9 mouse cellular contexts compared by ENCODE assay signal in the genomic region with DNA sequence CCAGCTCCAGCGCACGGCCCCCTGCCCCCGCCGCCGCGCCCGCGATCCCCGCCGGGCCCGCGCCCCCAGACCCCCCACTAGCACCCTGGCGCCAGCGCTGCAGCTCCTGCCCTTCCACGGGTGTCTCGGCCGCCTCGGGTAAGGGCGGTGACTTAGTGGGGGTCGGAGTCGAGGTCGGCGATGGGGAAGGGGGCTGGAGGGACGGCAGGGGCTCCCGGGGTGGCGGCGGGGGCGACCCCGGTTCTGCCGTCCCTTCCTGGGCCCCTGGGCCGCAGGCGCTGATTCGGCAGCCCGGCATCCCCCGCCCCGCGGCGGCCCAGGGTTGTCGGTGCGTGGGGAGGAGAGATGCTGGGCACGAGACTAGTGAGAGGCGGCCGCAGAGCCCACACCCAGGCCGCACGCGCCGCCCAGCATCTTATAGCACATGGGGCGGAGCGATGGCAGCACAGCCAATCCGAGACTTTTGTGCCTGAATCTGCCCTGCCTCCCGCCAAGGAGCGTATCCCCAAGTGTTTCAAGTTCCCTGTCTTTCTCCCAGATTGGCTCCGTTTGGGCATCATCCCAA. TPM values are rescaled to one million over a fixed set of nuclear protein-coding genes. Genes with fewer than 3 reads are reported as not detected.
DNase-seq lines count a peak whose midpoint lies in the region; ATAC-seq lines count a peak whose summit lies in the region.
"Had no signal": no experiment of that assay in that cellular context is flagged by ENCODE, and none has a peak within 500 bp of the region (broad histone marks: within the 10 kb centered on the region; RNA-seq: fewer than 3 reads in every experiment).

Trnp1 (minus strand) TSS at position 391 of the 565 bp plus-strand sequence.

- DNase-seq in cerebellum, postnatal 36 days, result peak; percentile 91 to 92
- peak; percentile 54 for DNase-seq in gastrocnemius, adult 18-20 months (ENCODE audit: low spot score)
- DNase-seq in hindlimb bud, embryonic 11.5 days (ENCODE audit: extremely low spot score, low read depth, low spot score), result peak; percentile 28
- DNase-seq in left cerebral cortex, adult 8-10 months (ENCODE audit: low spot score in 2 of 2), result peak; percentile 76 to 89
- DNase-seq in lung, postnatal 4 days, result peak; percentile 73 to 82
- DNase-seq in right cerebral cortex, postnatal 10 days (ENCODE audit: low spot score in 2 of 2), result peak; percentile 95 to 96
- peak; percentile 62 for DNase-seq in yolk sac, embryonic 10.5 days (ENCODE audit: low spot score)

- peak; percentile 55 for ATAC-seq in activated CD4-positive, CD25-positive, alpha-beta regulatory T cell, adult 4 months

RNA-seq across cellular contexts. Expression of gene Trnp1, which starts in this region (rescaled TPM):
- polyA plus RNA-seq in activated CD4-positive, CD25-positive, alpha-beta regulatory T cell, adult 4 months (2017; shearing (Covaris generic)), result not detected
- total RNA-seq in gastrocnemius, adult 18-20 months (2021), result 1 to 10 TPM; 1.1 to 1.3 TPM
- total RNA-seq in left cerebral cortex, adult 8-10 months (2022), result 100 to 1,000 TPM; 177 to 204 (median 186) TPM
- total RNA-seq: neutrophil, adult 5-6 weeks had no signal

Comparison
In these comparisons a context has a peak if more than half of its experiments do, and no peak if none do; other contexts are left out.
1. Peak in every context shown above with its lines: DNase-seq and ATAC-seq.
2. RNA of gene Trnp1 (total RNA-seq): 177 to 204 TPM in left cerebral cortex, adult 8-10 months; 1.1 to 1.3 TPM in gastrocnemius, adult 18-20 months; every median in the first group is over 10 times any median in the second.
3. Peak in ATAC-seq in activated CD4-positive, CD25-positive, alpha-beta regulatory T cell, adult 4 months; RNA of the gene not detected or under 1 TPM.
4. DNase-seq: peak in every context shown above with its lines; median percentile 96 in right cerebral cortex, postnatal 10 days; 92 in cerebellum, postnatal 36 days; 82 in left cerebral cortex, adult 8-10 months; 78 in lung, postnatal 4 days; 62 in yolk sac, embryonic 10.5 days; 54 in gastrocnemius, adult 18-20 months; 28 in hindlimb bud, embryonic 11.5 days.